Mouse (Mus musculus): ENCODE measurements around the gene Ins2. TPM values are rescaled to one million over a fixed set of nuclear protein-coding genes. Genes with fewer than 3 reads are reported as not detected.

Ins2 gene
- polyA plus RNA-seq, 1 experiment from 2014 or later: 2.3 TPM

DNA sequence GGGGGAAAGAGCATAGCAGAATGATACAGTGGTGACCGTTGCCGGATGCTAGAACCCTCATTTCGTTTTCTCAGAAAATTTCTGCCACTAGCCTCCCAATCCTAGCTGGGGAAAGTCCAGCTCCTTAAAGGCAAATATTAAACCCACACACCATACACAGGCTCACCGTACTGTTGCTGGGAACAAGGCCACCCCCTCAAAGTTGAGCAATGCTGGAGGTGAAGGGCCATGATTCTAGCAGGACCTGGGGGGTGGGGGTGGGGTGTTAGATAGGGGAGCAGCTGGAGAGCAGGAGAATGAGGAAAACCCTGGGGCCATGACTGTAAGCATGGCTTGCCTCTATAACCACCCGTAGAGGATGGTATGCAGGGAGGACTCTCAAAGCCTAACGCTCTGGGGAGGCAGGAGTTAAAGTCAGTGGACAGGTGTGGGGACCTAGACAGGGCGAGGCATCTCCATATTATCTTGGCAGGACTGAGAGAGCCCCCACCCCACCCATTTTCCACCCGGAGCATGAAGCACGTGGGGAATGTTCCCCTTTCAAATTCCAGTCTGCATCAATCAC is 78.6 kb downstream of the Ins2 start:
- no peak for DNase-seq (ENCODE audit: low spot score)

GRCm38 (mm10) chr7:142663931-142664421 is 79.2 kb downstream of the Ins2 start:
- DNase-seq (ENCODE audit: low spot score): peak; percentile 46

- no peak for DNase-seq (ENCODE audit: low spot score)
These were observed 80.0 kb downstream of the Ins2 start for GRCm38 (mm10) chr7:142663151-142663550.

GRCm38 (mm10) chr7:142661811-142662210 is 81.4 kb downstream of the Ins2 start:
- no peak for DNase-seq (ENCODE audit: low spot score)

- no peak for DNase-seq (ENCODE audit: low spot score)
These were observed 82.1 kb downstream of the Ins2 start for GRCm38 (mm10) chr7:142661046-142661445.

- DNase-seq (ENCODE audit: low spot score): no peak
These were observed 82.6 kb downstream of the Ins2 start for GRCm38 (mm10) chr7:142660651-142660945.

- DNase-seq (ENCODE audit: low spot score): peak; percentile 17
These were observed 83.2 kb downstream of the Ins2 start for GRCm38 (mm10) chr7:142659767-142660650.

GRCm38 (mm10) chr7:142659181-142659681 is 84.0 kb downstream of the Ins2 start:
- no peak for DNase-seq (ENCODE audit: low spot score)

DNA sequence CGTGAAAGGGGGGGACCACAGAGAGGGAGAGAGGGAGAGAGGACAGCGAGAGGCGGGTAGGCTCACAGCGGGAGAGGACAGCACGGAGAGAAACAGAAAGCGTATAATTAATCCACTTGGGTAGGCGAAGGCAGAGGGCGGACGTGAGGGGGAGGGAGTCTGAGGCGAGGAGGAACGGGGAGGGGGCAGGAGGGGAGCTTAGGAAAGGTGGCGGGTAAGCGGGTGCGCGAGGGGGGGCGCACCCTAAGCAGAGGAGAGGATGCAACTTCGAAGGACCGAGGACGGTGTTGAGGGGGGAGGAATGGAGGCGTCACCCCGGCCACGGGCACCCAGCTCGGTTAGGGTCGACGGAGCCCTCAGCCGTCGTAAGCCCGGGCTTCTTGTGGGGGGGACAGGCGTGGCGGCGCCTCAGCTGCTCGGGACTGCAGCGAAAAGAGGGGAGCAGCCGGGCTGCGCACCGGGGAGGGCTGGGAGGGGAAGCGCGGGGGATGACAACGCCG is 84.5 kb downstream of the Ins2 start:
- DNase-seq (ENCODE audit: low spot score): peak; percentile 20

DNA sequence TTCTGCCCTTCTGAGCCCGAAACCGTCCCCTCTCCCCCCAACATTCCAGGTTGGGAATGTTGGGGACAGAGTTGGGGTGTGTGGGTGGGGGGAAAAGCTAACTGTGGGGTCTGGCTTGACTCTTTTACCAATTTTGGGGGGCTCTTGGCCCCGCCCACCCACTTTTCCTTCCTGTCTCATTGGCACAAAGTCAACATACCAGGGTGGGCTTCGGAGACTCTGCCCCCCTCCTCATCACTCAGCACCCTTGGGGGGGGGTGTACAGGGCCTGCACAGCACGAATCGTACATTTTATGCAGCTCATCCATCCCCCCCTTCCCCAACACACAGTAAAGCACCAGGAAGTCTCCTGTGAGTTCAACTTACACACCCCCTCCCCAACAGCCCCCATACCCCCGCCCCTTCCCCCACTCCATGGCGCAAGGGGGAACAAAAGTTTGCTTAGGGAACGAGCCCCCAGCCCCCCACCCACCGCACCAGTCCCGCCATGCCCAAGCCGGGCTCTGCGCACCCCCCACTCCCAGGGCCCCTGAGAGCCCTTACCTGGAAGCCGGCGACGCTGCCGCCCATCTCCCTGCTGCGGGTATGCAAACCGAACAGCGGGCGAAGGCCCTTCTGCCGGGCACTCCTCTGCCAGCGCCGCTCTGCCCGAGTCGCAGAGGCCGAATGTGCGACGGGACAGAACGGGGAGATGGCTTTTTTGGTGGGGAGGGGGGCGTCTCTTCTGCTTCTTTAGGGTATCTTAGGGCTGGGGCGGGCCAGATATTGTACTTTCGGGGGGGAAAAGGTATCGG is 85.2 kb downstream of the Ins2 start:
- DNase-seq (ENCODE audit: low spot score): no peak

GRCm38 (mm10) chr7:142657341-142657791 is 85.8 kb downstream of the Ins2 start:
- DNase-seq (ENCODE audit: low spot score): no peak

- DNase-seq (ENCODE audit: low spot score): no peak
These were observed 87.1 kb downstream of the Ins2 start for GRCm38 (mm10) chr7:142656055-142656454.

DNA sequence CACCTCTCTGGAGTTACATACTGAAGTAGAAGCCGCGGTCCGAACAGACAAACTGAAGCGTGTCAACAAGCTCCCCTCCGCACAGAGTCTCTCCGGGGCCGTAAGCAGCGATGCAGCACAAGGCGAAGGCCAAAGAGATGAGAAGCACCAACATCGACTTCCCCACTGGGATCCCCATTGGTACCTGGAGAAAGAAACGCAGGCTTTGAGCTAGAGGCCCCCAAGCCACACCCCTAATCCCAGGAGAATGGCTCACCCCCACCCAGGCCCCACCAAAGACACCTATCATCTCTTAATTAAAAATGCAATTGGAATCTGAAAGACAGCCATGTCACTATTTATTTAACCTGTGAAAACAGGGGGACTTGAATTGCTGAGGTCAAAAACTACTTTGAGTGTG is 87.5 kb downstream of the Ins2 start:
- no peak for DNase-seq (ENCODE audit: low spot score)

- no peak for DNase-seq (ENCODE audit: low spot score)
These were observed 89.5 kb downstream of the Ins2 start for GRCm38 (mm10) chr7:142653726-142654125.

DNA sequence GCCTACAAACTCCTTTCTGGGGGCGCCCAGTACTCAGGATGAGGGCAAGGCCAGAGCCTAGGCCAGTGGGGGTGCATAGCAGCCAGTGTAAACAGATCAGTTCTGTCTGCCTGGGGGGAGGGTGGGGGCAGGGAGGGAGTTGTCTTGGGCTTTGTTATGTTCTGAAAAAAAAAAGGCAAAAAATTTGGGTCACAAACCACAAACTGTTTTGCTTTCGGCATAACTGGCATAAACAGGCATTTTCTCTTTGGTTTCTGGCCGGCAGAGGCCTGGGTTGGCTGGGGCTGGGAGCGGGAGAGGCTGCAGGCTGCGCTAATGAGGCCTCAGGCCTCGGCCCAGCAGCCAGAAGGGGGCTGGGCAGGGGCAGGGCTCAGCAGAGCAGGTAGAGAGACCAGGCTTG is 96.5 kb downstream of the Ins2 start:
- DNase-seq (ENCODE audit: low spot score): no peak

- no peak for DNase-seq (ENCODE audit: low spot score)
These were observed 98.1 kb downstream of the Ins2 start for GRCm38 (mm10) chr7:142645045-142645444.

GRCm38 (mm10) chr7:142636178-142636577 is 107.0 kb downstream of the Ins2 start:
- no peak for DNase-seq (ENCODE audit: low spot score)

DNA sequence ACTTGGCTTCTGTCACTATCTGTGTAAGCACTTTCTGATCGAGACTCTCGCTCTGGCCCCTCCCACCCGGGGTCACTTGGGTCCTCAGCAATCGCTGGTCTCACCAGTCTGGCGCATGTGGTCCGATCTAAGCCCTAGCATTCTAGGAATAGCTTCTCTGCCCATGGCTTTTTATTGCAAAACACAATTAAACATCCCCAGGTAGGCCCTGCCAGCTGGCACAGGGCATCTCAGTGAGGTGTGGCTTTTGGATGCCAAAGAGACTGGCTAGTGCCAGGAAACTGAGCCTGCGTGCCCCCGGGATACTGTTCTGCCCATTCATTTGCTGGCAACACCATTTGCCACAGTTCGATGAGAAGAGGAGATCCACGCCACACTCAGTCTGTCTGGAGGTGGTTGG is 112.5 kb downstream of the Ins2 start:
- no peak for DNase-seq (ENCODE audit: low spot score)

- DNase-seq (ENCODE audit: low spot score): no peak
These were observed 113.4 kb downstream of the Ins2 start for GRCm38 (mm10) chr7:142629806-142630205.
